Mouse (Mus musculus) left cerebral cortex, postnatal 14 days (tissue): ENCODE data around the gene Msn. TPM values are rescaled to one million over a fixed set of nuclear protein-coding genes. Genes with fewer than 3 reads are reported as not detected.
"Not testable (repeated sequence)": the region's sequence is repeated elsewhere in the genome, so short reads cannot be mapped to it uniquely, and the experiment has no call there.

Experiments
- DNase-seq, 2 experiments: peaks; one replicate each; pipeline ENCODE4 v3.0.0; 2021 to 2022; ENCODE audit warnings: low spot score in 2 of 2, mixed read lengths in 1 of 2
- intact Hi-C: fragments of 180-260 bp; cut with DNase I; formaldehyde crosslinking; loops from one replicate; pipeline ENCODE4 v1.15.1; 2025
- total RNA-seq, 2 experiments: library from RNA; stranded (reverse); gene quantifications; 2 replicates each; pipeline ENCODE4 v1.2.3; 2021

The Msn gene
- total RNA-seq, 2 experiments from 2014 or later = 21.4 to 21.8 TPM

DNA sequence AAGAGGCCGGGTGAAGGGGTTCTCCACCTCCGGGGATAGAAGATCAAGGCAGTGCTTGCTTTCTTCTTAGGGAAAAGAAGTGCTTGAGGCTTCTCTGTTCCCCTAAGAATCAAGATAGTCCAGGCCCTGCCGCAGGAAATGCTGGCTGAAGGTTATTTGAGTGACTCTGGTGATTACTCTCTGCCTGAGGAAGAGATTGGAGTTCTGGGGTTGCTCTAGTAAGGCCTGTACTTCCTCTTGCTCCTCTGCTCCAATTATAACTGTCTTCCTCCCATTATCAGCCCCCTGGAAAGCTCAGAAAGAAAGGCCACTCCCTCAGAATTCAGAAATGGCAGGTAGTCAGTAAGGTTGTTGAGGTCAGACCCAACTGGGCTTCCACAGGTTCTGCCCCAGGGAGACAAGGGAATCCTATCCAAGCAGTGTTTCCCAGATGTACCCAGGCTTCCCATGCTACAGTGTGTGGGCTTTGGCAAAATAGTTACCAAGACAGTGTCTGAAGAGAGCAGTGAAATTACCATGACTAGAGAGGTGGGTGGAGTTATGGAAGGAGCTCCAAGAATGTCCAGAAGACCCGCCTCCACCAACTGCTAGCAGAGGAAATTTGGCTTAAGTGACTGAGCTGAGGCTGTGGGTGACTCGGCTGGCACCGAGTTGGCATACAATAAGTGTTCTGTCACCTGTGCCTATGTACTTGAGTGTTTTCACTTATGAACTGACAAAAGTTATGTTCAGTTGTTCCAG, 39.2 kb downstream of the Msn start:
- intact Hi-C loops = loop anchor here (10.0 kb wide), 1 partner anchor 110 kb away; no protein-coding TSS in a partner anchor

DNA sequence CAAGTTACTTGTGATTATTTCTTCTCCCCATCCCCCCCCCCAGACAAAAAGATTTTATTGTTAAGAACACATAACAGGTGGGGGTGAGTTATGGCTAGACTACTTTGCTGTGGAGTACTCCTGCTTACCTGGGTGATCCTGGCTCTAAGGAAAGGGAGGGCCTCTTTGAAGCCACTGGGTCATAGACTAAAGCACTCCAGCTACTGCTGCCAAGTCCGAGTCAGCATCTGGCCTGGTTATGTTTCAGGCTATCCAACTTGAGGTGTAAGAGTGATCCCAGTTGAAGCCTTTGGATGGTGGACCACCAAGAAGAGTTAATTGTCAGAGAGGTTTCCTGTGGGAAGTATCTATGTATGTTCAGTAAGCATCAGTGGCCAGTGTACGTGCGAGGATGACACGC, 39.7 kb downstream of the Msn start:
- intact Hi-C loops = loop anchor here (10.0 kb wide), 1 partner anchor 111 kb away; no protein-coding TSS in a partner anchor
- DNase-seq = no peak

More for the DNA sequence above, 39.2 kb downstream of the Msn start:
- no peak for DNase-seq

DNA sequence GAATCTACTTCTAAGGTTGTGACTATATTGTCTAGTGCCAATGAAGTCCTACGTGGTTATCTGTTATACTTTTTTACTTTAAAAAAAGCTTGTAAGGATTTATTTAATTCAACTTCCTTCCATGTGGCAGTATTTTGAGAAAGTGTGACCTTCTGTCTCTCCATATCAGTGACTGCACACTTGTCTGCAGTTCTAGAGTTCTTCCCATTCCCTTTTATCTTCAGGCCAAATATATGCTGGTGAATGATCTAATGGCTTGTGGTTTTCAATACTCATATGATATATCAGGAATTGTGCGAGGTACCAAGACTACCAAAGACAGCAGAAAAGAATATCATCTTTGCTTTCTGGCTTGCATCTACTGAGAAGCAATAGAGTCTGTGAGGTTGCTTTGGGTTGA, 43.4 kb downstream of the Msn start:
- no peak for DNase-seq
- intact Hi-C loops = loop anchor here (10.0 kb wide), 1 partner anchor 114 kb away; no protein-coding TSS in a partner anchor

DNA sequence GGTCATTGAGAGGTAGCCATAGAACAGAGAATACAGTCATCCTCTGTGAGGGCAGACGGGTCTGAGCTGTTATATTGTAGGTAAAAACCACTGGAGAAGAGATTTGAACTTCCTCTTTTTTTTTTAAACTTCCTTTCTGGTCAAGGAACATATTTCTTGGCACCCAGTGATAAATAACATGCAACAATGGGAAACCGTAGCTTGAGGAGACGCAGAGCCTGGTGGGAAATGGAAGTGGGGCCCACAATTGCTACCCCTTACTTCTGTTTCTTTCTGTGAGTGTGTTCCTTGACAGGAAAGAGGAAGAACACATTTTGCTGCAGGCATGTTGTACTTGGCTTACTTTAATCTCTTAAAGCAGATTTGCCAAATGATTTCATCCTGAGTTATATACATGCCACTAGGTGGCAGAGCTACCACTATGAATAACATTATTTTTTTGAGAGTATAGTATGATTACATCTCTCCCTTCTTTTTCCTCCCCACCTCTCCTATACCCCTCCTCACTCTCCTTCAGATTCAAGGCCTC, 49.2 kb downstream of the Msn start:
- intact Hi-C loops = loop anchor here (2.0 kb wide), 1 partner anchor 734 kb away; no protein-coding TSS in a partner anchor
- peak; percentile 5 to 17 for DNase-seq

DNA sequence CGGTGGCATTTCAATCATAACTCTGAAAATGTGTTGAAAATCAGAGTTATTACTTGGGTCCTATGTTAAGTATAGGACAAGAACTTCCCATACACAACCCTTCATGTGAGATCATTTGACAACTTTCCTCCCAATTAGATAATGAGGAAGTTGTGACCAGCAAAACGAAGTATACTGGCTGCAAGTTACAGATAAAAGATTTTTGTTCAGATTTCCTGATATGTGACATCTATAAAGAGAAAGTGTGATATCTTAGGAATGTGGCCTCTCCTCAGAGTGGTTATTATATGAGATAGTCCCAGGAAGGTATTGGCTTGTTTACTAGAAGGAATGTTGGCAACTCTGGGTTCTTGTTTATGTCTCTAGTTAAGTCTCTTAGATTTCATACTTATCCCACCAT, 52.4 kb downstream of the Msn start:
- intact Hi-C loops = no loop called here
- DNase-seq = no peak

DNA sequence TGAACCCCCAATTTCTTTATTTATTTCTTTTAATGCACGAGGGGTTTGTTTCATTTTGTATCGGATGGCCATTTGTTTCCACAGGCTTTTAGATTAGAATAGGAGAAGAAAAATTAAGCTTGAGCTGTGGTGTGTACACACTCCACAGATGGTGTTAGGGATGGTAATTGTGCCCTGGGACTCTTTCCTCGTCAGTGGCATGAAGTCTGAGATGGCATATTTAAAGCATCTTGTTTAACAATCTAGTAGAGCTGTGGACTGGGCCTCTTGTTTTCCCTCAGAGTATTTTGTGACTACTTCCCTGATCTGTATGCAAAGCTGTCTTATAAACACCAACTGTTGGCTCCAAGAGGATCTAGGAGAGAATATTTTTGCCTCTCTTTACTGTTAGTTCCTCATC, 57.5 kb downstream of the Msn start:
- DNase-seq = no peak
- intact Hi-C loops = no loop called here

DNA sequence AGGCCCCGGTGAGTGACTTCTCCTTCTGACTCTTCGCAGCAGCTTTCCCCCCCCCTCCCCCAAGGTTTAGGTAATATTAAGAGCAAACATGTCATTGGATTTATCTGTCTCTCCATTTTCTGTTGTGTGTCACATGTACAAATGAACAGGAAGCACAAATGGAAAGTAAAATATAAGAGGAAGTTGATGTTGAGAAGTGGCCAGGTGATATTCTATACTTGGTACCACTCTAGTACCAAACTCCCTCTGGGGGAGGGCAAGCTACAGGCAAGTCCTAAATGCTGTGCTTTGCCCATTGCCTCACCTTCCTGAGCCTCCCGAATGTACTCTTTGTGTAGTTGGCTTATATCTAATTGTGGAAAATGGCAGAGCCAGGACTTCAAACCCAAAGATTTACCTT, 62.1 kb downstream of the Msn start:
- intact Hi-C loops = no loop called here
- DNase-seq = no peak

DNA sequence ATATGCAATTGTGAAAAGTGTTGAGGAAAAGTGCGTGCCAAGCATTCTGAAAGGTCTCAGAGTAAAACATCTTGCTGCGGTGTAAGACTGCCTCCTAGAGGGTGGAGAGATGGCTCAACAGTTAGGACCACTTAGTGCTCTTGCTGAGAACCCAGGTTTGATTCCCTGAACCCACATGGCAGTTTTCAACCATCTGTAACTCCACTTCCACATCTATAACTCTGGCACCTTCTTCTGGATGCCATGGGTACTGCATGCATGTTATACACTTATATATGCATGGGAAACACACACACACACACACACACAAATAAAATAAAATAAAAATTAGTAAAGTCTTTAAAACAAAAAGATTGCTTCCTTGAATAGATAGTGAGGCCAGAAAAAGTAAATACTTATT, 66.7 kb downstream of the Msn start:
- DNase-seq = no peak
- intact Hi-C loops = no loop called here

DNA sequence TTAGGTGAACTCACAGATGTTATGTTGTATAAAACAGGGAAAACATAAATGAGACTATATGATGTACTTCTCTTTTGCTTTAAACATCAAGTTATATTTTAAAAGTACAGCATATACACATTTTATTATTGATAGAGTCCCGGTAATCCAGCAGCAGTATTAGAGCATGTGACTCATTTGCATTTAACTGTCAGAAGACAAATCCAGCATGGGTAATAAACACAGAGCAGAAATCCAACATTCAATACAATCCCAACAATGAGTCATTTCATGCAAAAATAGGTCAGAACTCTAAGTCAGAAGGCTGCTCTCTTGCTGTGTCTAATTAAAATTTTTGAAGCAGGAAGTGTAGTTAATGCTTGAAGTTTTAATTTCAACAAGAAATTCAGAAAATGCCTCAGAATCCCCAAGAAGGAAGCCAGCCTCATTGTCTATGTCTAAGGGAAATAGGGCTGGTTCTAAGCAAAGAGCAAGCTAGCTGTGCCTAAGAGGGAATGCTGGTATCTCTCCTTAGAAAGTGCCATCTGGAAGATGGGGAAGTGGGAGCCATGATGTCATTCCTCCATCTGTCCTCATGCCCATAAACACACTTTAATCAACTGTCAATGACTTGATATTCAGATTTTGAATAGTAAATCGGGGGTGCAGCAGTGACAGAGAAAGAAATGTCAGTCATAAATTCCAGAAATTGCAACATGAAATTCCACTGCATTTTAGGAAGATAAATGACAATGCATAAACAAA, 76.0 kb downstream of the Msn start:
- intact Hi-C loops = no loop called here
- DNase-seq = peak in 1 of 2 experiments; percentile 3

DNA sequence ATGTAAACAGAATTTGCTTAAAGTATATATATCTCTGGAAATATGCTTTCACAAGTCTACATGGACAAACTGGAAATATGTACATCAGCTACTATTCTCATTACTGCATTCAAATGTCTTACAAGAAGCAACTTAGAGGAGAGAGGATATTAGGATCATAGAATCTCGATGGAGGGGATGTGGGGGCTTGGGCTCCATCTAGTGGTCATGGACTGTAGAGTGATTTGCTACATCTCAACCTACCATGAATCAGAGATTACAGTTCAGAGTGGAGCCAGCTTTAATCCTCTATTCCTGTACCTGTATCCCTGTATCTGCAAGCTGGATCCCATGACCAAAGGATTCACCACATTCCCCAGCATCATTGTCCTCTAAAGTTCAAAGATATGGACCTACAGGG, 82.6 kb downstream of the Msn start:
- DNase-seq = peak; percentile 13 to 16
- intact Hi-C loops = loop anchor here (5.0 kb wide), 1 partner anchor 161 kb away; no protein-coding TSS in a partner anchor

DNA sequence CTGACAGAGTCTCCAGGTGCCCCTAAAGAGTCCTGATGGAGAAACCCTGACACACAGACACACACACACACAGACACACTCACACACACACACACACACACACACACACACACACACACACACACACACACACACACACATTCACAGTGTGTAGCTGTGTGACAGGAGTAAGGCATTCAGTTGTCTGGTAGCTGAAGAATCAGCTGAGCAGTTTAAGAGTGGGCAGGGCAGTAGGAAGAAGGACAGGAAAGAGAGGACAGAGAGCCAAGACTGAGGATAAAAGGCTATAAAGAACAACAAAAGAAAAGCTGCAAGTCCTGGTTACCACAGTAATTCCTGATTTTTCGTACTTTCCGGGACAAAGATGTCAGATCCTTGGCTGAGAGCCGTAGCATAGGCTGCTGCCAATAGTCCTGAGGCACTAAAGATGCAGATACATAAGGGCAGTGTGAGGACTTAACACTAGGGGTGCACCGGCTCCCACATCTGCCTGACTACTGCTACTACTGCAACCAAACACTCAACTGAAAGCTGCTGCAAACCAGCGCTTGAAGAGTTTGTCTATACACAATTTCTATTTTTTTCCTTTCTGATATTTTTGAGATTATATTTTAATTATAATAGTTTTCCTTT, 88.4 kb downstream of the Msn start:
- no peak for DNase-seq
- intact Hi-C loops = no loop called here

DNA sequence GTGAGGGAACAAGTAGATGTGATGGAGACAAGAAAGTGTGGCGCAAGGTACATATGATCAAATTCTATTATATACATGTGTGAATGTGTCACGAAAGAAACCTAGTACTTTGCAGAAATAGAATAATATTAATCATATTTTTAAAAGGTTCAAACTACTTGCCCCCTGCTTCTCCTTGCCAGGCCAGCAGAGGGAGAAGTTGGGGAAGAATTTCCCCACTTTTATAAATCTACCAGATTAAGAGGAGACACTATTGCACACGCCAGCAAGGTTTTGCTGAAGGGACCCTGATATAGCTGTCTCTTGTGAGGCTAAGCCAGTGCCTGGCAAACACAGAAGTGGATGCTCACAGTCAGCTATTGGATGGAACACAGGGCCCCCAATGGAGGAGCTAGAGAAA, 109.3 kb downstream of the Msn start:
- DNase-seq, intact Hi-C loops: not testable (repeated sequence)

DNA sequence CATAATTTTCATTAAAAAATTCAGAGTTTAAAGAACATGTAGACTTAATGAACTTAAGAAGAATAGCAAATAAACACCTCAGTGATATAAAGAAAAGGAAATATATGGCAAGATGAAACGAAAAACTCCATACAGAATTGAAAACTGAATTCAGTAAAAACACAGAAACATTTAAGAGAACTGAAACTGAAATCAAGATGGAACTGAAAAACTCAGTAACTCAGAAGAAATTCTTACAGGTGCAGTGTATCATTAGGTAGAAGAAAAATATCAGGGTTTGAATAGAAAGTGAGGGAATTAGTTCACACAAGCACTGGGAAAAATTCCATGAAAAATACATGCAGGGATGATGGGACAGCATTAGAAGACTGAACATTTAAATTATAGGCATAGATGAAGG, 111.0 kb downstream of the Msn start:
- no peak for DNase-seq
- intact Hi-C loops = no loop called here

DNA sequence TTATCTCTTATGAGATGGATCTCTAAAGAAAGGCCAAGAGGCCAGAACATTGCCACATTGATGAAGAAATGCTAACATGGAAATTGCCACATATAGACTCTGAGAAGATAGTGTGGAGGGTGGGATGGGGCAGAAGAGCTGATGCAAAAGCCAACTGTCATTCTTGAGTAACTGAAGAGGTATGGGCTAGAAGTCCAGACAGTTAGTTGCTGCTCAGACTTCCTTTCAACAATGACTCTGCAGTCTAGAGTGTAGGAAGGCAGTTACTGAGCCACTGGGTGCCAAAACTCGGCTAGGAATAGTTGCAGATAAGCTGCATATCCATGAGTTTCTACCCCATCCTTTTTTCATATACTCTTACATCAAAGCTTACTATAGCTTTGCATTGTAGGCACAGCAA, 122.2 kb downstream of the Msn start:
- intact Hi-C loops = no loop called here
- DNase-seq = no peak

Other genes with a start within 250 kb of the Msn start
- 10 to 100 TPM; 53.0 to 60.0 TPM for gene Las1l, start 139.1 kb upstream of the Msn start, total RNA-seq
- not detected for gene Vsig4, start 197.4 kb downstream of the Msn start, total RNA-seq